Mouse (Mus musculus) heart, embryonic 14.5 days (tissue): ENCODE results near the gene Mettl24. TPM values are rescaled to one million over a fixed set of nuclear protein-coding genes. Genes with fewer than 3 reads are reported as not detected.

Experiments used
- ATAC-seq: fragments of 200-750 bp; cut with Nextera tagmentation; 2 replicates; pipeline ENCODE4 v1.8.0; 2017; ENCODE audit warnings: low read depth, moderate TSS enrichment; ENCODE audit not compliant: insufficient number of reproducible peaks, insufficient read depth, low FRiP score
- H3K27ac ChIP-seq, 2 experiments: fragments of 200-500 bp in 1 of 2; fragments of 300-500 bp in 1 of 2; sonication (generic) in 1 of 2; replicated peaks in 1 of 2; 2 replicates each; pipeline ENCODE4 v1.5.1; 2012 to 2014; ENCODE audit warnings: low read depth in 2 of 2, low read length in 2 of 2, control low read depth in 1 of 2, mild to moderate bottlenecking in 1 of 2, mixed read lengths in 1 of 2; ENCODE audit not compliant: control insufficient read depth in 1 of 2, insufficient read depth in 1 of 2
- H3K27me3 ChIP-seq: fragments of 300-500 bp; sonication (generic); 2 replicates; pipeline ENCODE4 v1.6.1; 2014; ENCODE audit warnings: mild to moderate bottlenecking, low read length, control low read depth; ENCODE audit not compliant: control insufficient read depth, insufficient read depth
- H3K36me3 ChIP-seq: fragments of 300-500 bp; sonication (generic); 2 replicates; pipeline ENCODE4 v1.6.1; 2014; ENCODE audit warnings: mild to moderate bottlenecking, control low read depth, low read length, mixed read lengths; ENCODE audit not compliant: control insufficient read depth, insufficient read depth
- H3K4me1 ChIP-seq, 2 experiments: fragments of 200-500 bp in 1 of 2; fragments of 300-500 bp in 1 of 2; sonication (generic) in 1 of 2; 2 replicates each; pipeline ENCODE4 v1.6.1; 2012 to 2014; ENCODE audit warnings: low read length in 2 of 2, control low read depth in 1 of 2, mixed read lengths in 1 of 2; ENCODE audit not compliant: control insufficient read depth in 2 of 2, insufficient read depth in 2 of 2
- H3K4me2 ChIP-seq: fragments of 300-500 bp; sonication (generic); 2 replicates; pipeline ENCODE4 v1.6.1; 2014; ENCODE audit warnings: mild to moderate bottlenecking, low read length
- H3K4me3 ChIP-seq, 2 experiments: fragments of 200-500 bp in 1 of 2; fragments of 300-500 bp in 1 of 2; sonication (generic) in 1 of 2; 2 replicates each; pipeline ENCODE4 v1.5.1; 2012 to 2014; ENCODE audit warnings: low read length in 2 of 2, mild to moderate bottlenecking in 2 of 2, control low read depth in 1 of 2, low read depth in 1 of 2, moderate library complexity in 1 of 2; ENCODE audit not compliant: control insufficient read depth in 1 of 2, insufficient read depth in 1 of 2
- H3K9ac ChIP-seq: fragments of 300-500 bp; sonication (generic); 2 replicates; pipeline ENCODE4 v1.6.1; 2014; ENCODE audit warnings: mild to moderate bottlenecking, low read length
- H3K9me3 ChIP-seq: fragments of 300-500 bp; sonication (generic); 2 replicates; pipeline ENCODE4 v1.6.1; 2016; ENCODE audit warnings: low read length, control low read depth; ENCODE audit not compliant: control insufficient read depth
- WGBS: fragments of 180-500 bp; shearing (Covaris S2); extraction: QIAGEN DNeasy Blood & Tissue Kit; methylation state at CpG from one replicate; pipeline ENCODE4 v1.1.7; 2014; 5-methylcytosine and 5-hydroxymethylcytosine counted together
- polyA plus RNA-seq: library from polyadenylated mRNA; unstranded; fragments of >200 nt; fragmentation: Nextera tagmentation; extraction: Ambion mirVana; gene quantifications from 2 replicates; pipeline ENCODE4 v1.2.1, GENCODE M21; 2014

Mettl24 gene
- polyA plus RNA-seq, 1 experiment from 2014 or later: 3.6 TPM

- Histone ChIP-seq H3K4me3 (no peak overlapping the region), H3K4me2 (no peak overlapping the region), H3K27me3 (no peaks in the 10 kb centered on the region), H3K9ac (no peak overlapping the region), H3K9me3 (no peaks in the 10 kb centered on the region), H3K4me1 (no peaks in the 10 kb centered on the region; a peak in 1 of 4 replicates), H3K36me3 (peaks cover 13% of the 10 kb centered on the region; the same call in 1 of the 2 replicates), H3K27ac (no peak overlapping the region)
- WGBS: 60% methylated on average over 9 of the region's 9 CpGs
- no peak for ATAC-seq
Measured at GRCm38 (mm10) chr10:40644456-40644855, 38.6 kb upstream of the Mettl24 start.

- no peak overlapping the region for H3K9ac ChIP-seq
- ATAC-seq: no peak
- H3K4me3 ChIP-seq: no peak overlapping the region
- no peak overlapping the region for H3K4me2 ChIP-seq
- H3K27me3 ChIP-seq: no peaks in the 10 kb centered on the region
- H3K36me3 ChIP-seq: peaks cover 5% of the 10 kb centered on the region; the same call in 1 of the 2 replicates
- no peak overlapping the region for H3K27ac ChIP-seq
- no peaks in the 10 kb centered on the region for H3K9me3 ChIP-seq
- 69% methylated on average over 1 of the region's 1 CpGs for WGBS
- H3K4me1 ChIP-seq: no peaks in the 10 kb centered on the region
Measured at GRCm38 (mm10) chr10:40645346-40645745, 37.7 kb upstream of the Mettl24 start.

DNA sequence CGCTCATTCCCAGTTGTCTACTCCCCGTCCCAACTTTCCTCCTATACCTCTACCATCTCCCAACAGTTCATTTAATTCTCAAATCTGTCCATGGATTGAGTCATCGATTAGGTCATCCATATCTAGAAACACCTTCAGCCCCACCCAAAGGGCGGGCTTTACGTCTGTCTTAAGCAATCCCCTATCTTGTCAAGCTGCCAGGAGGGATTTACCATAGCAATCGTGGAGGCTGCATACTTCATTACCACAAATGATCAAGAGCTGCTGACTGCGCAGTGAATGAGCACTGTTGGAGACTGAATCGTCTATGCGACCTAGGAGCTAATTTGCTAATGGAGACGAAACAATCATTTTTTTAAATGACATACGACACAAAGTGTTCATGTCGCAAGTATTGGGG lies 34.3 kb upstream of the Mettl24 start:
- H3K9ac ChIP-seq: no peak overlapping the region
- 81% methylated on average over 12 of the region's 12 CpGs for WGBS
- ATAC-seq: no peak

DNA sequence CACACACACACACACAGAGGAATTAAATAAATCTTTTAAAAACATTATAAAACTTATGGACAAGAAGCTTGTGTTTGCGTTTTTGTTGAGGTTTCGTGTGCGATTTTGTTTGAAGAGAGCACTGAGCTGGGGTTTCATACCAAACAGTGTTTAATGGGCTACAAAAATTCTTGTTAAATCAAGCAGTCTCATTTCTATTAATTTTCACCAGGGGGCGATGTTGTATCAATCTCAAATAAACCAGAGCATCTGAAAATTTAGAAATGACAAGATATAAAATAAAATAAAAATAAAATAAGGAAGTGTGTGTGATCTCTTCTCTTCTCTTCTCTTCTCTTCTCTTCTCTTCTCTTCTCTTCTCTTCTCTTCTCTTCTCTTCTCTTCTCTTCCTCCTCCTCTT lies 33.4 kb upstream of the Mettl24 start:
- no peak overlapping the region for H3K9ac ChIP-seq
- 23% methylated on average over 4 of the region's 4 CpGs for WGBS
- H3K4me2 ChIP-seq: no peak overlapping the region
- H3K27me3 ChIP-seq: no peaks in the 10 kb centered on the region
- H3K4me3 ChIP-seq: no peak overlapping the region
- H3K27ac ChIP-seq: no peak overlapping the region
- H3K36me3 ChIP-seq: no peaks in the 10 kb centered on the region
- H3K4me1 ChIP-seq: no peaks in the 10 kb centered on the region
- no peaks in the 10 kb centered on the region for H3K9me3 ChIP-seq
- ATAC-seq: no peak

More for the DNA sequence above, 34.3 kb upstream of the Mettl24 start:
- Histone ChIP-seq H3K4me2 (no peak overlapping the region), H3K9me3 (no peaks in the 10 kb centered on the region), H3K27ac (no peak overlapping the region), H3K36me3 (no peaks in the 10 kb centered on the region), H3K4me3 (no peak overlapping the region), H3K4me1 (no peaks in the 10 kb centered on the region), H3K27me3 (no peaks in the 10 kb centered on the region)

DNA sequence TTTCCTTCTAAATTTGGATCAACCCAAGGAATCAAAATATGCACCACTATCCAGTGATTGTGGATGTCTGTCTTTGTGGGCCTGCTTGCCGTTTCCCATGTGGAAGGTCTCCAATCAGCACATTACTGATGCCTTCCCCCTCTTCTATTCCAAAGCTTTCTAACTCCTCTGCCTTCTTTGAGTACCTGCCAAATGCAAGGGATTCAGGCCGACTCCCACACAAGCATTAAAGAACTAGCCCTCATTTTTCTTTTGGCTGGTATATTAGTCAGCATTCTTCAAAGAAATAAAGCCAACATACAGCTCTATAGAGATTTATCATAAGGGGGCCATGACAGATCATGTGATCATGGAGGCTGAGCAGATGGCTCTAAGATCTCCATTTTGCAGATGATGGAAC lies 31.4 kb upstream of the Mettl24 start:
- Histone ChIP-seq H3K9ac (no peak overlapping the region), H3K27me3 (no peaks in the 10 kb centered on the region), H3K4me3 (no peak overlapping the region), H3K27ac (no peak overlapping the region), H3K9me3 (no peaks in the 10 kb centered on the region), H3K36me3 (no peaks in the 10 kb centered on the region), H3K4me1 (no peaks in the 10 kb centered on the region), H3K4me2 (no peak overlapping the region)
- 60% methylated on average over 2 of the region's 2 CpGs for WGBS
- no peak for ATAC-seq

- Histone ChIP-seq H3K36me3 (no peaks in the 10 kb centered on the region), H3K4me2 (no peak overlapping the region), H3K4me1 (no peaks in the 10 kb centered on the region), H3K4me3 (no peak overlapping the region), H3K27me3 (no peaks in the 10 kb centered on the region), H3K9me3 (no peaks in the 10 kb centered on the region), H3K9ac (no peak overlapping the region), H3K27ac (no peak overlapping the region)
- ATAC-seq: no peak
- 73% methylated on average over 3 of the region's 3 CpGs for WGBS
Measured at GRCm38 (mm10) chr10:40665270-40665669, 17.8 kb upstream of the Mettl24 start.

- Histone ChIP-seq H3K4me2 (no peak overlapping the region), H3K27me3 (no peaks in the 10 kb centered on the region), H3K9ac (no peak overlapping the region), H3K4me3 (no peak overlapping the region), H3K27ac (no peak overlapping the region), H3K9me3 (no peaks in the 10 kb centered on the region), H3K36me3 (no peaks in the 10 kb centered on the region), H3K4me1 (no peaks in the 10 kb centered on the region)
- no peak for ATAC-seq
- 77% methylated on average over 1 of the region's 1 CpGs for WGBS
Measured at GRCm38 (mm10) chr10:40666943-40667342, 16.1 kb upstream of the Mettl24 start.

DNA sequence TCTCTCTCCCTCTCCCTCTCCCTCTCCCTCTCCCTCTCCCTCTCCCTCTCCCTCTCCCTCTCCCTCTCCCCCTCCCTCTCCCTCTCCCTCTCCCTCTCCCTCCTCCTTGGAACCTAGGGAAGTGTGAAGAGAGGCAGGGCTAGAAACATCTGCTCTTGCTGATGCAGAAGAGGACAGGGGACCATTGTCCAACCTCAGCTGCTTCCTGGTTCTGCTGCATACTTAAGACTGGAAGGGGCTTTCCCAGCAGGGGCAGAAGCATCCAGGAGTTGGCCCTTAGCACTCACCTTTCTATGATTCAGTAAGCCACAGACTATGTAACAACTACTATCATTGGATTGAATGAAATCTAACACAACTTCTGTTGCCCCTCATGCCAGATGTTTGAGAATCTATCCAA lies 14.4 kb upstream of the Mettl24 start:
- no peak for ATAC-seq
- Histone ChIP-seq H3K4me2 (no peak overlapping the region), H3K4me3 (no peak overlapping the region), H3K36me3 (no peaks in the 10 kb centered on the region), H3K9me3 (no peaks in the 10 kb centered on the region), H3K4me1 (no peaks in the 10 kb centered on the region), H3K27ac (no peak overlapping the region), H3K27me3 (no peaks in the 10 kb centered on the region), H3K9ac (no peak overlapping the region)
